Mouse (Mus musculus): ENCODE results near the gene Myo16. TPM values are rescaled to one million over a fixed set of nuclear protein-coding genes. Genes with fewer than 3 reads are reported as not detected.

Gene Myo16
- total RNA-seq, 2 experiments from 2014 or later, result 4.8 to 7.5 TPM

- intact Hi-C loops (cut with DNase I), result no loop called here
- no peak for DNase-seq
These were observed 116.4 kb downstream of the Myo16 start for GRCm38 (mm10) chr8:10270094-10270493.

- intact Hi-C loops (cut with DNase I), result no loop called here
- DNase-seq, result no peak
These were observed 138.9 kb downstream of the Myo16 start for GRCm38 (mm10) chr8:10292600-10292999.

DNA sequence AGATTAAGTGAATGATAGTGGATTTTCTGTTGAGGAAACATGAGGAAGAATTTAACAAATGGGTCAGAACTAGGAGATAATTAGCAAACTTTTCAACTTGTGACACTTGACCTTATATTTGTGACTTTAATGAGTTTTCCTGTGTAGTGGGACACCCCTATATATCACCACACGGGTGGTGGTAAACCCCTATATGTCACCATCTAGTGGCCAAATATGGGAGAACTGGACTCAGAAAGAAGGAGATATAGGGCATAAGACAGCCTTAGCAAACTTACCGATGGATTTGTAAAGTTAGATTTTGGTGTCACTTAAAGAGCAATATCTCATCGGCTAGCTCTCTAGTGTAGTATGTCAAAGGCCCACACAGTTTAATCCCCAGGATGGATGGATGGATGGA is 147.1 kb downstream of the Myo16 start:
- intact Hi-C loops (cut with DNase I), result loop anchor here (5.0 kb wide), 2 partner anchors 248 to 323 kb away; partner anchors contain the start of genes Abhd13 and Lig4
- peak in 1 of 2 experiments; percentile 1 for DNase-seq

DNA sequence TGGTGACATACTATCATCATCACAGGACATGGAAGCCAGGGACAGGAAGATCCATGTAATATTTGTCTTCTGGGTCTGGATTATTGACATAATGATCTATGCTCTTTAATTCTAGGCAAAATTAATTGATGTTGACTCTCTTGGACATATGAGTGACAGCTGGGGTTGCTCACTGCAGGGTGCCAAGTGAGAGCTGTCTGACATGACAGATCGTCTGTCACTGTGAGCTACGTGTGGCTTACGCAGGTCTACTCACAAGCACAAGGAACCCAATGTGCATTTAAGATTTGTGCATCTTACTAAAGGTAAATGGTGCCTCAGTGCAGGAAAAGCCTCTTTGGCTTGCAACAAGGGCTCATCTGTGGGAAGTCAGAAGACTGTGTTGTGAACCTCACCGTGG is 149.3 kb downstream of the Myo16 start:
- DNase-seq, result no peak
- intact Hi-C loops (cut with DNase I), result loop anchor here (5.0 kb wide), 2 partner anchors 251 to 326 kb away; partner anchors contain the start of genes Abhd13 and Lig4

- intact Hi-C loops (cut with DNase I), result loop anchor here (5.0 kb wide), 2 partner anchors 252 to 327 kb away; partner anchors contain the start of genes Abhd13 and Lig4
- no peak for DNase-seq
These were observed 150.3 kb downstream of the Myo16 start for GRCm38 (mm10) chr8:10303992-10304391.

GRCm38 (mm10) chr8:10304721-10305120 is 151.0 kb downstream of the Myo16 start:
- no peak for DNase-seq
- intact Hi-C loops (cut with DNase I), result loop anchor here (5.0 kb wide), 2 partner anchors 252 to 327 kb away; partner anchors contain the start of genes Abhd13 and Lig4

DNA sequence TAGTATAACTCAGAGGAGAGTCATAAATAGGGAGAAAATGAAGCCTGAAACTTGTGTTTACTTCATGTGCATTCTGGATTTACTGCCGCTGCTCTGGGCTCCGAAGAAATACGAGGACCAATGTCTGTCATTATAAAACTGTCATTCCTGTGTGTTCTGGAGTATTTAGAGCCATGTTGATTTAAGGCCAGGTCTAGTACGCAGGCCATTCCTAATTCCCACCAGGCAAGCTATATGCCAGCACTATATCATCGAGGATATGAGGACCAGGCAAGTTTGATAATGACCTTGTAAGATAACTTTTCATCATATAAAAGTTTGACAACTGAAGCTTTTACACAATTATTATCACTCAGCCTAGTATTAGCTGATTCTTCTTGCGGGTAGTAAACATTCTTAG is 153.6 kb downstream of the Myo16 start:
- intact Hi-C loops (cut with DNase I), result no loop called here
- no peak for DNase-seq

DNA sequence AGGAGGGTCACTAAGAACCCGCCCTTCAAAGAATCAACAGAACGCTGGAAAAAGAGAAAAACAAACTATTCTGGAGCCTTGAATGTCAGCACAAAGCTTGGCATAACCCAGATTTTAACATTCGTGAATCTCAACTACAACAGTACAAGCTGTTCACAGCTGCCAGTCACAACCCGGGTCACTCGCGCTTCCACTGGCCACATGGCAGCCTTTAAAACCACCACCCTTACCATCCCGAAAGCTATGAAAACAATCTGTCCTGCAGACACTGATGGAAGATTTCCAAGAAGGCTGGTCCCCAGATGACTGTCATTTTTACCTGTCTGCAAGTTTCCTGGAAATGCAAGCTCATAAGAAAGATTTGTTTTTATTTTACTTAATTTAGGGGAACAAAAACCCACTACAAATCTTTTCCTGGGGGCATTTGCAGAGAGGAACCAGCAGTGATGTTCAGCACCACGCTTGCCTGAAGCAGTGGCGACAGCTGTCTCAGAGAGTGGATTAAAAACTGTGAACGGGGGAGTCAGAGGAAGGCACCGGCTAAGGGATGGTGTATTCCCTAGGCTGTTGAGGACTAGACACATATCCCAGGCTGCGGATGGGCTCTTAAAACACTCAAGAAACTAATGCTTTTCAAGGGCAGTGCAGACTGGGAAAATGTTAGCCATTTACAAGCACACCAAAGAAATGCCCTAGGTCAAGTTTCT is 154.2 kb downstream of the Myo16 start:
- intact Hi-C loops (cut with DNase I), result no loop called here
- no peak for DNase-seq

DNA sequence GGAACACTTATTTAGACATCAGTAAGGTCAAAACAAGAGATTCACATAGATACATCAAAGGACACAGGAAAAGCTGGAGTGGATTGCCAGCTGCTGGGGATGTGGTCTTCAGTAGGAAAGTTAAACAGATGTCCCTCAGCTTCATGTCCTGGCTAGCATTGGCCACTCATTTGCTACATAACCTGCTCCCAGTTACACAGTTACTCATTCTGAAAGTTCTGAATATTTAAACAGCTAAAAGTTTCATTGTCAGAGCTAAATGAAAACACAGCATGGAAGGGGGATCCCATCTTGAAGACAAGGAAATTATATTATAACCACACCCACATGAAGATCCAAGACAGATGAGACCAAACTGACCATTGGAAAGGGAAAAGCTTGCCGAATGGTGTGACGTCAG is 156.8 kb downstream of the Myo16 start:
- DNase-seq, result no peak
- intact Hi-C loops (cut with DNase I), result no loop called here

- intact Hi-C loops (cut with DNase I), result no loop called here
- DNase-seq, result no peak
These were observed 158.6 kb downstream of the Myo16 start for GRCm38 (mm10) chr8:10312316-10312715.

DNA sequence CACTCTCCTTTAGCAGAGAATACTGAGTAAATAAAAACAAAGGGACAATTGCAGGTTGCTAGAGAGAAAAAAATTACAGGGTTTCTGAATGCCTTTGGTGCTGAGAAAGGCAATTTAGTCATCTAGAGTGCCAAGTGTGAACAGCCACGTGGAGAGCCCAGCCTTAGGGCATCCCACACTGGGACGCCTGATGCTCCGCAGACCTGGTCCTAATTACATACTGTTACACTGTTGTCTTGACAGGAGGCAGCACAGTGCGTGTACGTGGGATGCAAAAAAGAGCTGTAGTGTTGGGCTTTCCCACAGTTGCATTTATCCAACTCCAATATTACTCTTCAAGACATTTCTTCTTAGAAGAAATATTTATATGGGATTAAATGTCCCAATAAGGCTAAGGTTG is 162.5 kb downstream of the Myo16 start:
- DNase-seq, result no peak
- intact Hi-C loops (cut with DNase I), result no loop called here

GRCm38 (mm10) chr8:10318103-10318502 is 164.4 kb downstream of the Myo16 start:
- no peak for DNase-seq

GRCm38 (mm10) chr8:10350451-10350850 is 196.7 kb downstream of the Myo16 start:
- DNase-seq, result no peak
- intact Hi-C loops (cut with DNase I), result no loop called here

More at GRCm38 (mm10) chr8:10318103-10318502, 164.4 kb downstream of the Myo16 start:
- intact Hi-C loops (cut with DNase I), result no loop called here

DNA sequence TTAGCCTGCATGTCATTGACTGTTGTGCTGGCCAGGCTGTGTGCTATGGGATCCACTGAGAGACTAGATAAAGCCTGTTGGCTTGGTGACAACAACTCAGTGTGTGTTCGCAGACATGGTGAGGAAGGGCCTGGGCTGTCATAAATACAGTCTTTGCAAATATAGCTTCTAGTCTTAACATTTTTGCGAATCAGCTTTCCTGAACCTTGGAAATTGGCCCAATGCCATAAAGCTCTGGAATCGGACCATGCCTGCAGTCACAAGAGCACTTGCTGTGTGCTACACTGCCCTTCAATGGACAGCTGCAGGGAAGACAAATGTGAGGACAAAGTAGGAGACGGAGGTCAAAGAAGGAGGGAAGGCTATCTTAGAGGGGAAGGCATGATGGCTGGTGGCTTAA is 205.0 kb downstream of the Myo16 start:
- DNase-seq, result no peak

GRCm38 (mm10) chr8:10362949-10363348 is 209.2 kb downstream of the Myo16 start:
- intact Hi-C loops (cut with DNase I), result no loop called here
- DNase-seq, result no peak

More for the DNA sequence above, 205.0 kb downstream of the Myo16 start:
- intact Hi-C loops (cut with DNase I), result no loop called here

DNA sequence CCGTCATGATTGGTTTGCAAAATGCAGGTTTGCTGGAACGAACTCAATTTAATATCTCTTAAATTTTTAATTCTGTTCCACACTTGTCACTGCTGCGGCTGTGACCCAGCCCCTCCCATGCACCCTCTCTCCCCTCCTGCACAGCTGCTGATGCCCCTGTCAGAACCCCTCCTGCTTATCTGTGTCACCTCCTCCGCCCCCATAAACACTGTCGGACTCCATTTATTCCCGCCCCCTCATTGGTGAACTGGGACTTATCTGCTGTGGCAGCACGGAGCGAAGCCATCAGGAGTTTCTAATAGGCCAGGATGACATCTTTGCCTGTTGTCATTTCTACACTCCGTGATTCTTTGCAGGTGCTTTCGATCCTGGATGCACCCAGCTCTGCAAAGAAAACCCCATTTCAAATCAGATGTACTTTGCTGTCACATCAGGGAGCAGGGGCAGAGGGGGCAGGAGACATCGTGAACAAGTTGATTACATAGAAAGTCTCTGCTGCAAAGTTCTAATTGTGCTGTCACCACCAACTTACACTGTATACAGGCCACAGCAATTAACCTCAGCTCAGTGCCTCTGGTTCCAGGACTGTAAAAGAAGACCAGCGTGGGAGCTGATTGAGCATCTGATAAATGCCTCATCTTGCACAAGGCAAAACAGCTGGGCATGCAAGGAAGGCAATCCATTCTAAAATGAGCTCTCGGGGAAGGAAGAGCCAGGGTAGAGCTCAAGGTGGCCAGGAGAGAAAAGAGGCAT is 210.1 kb downstream of the Myo16 start:
- no peak for DNase-seq
- intact Hi-C loops (cut with DNase I), result no loop called here

DNA sequence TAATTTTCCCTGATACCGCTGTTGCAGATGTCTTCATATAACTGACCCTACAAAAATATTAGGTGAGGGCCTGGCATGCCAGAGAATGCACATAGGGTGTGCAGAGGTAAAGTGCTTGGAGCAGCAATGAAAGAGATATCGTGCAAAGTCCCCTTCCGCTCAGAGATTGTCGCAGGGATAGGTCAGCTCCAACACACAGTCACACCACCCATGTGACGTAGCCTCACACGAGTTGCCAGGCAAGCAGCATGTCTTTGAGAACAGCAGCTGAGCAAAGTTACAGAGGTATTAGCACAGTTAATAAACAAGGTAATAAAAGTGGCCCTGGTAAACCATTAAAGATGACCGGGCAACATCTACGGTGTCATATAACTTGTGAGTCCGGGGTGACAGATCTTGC is 212.4 kb downstream of the Myo16 start:
- intact Hi-C loops (cut with DNase I), result no loop called here
- DNase-seq, result no peak

- DNase-seq, result no peak
- intact Hi-C loops (cut with DNase I), result no loop called here
These were observed 218.9 kb downstream of the Myo16 start for GRCm38 (mm10) chr8:10372571-10372970.

DNA sequence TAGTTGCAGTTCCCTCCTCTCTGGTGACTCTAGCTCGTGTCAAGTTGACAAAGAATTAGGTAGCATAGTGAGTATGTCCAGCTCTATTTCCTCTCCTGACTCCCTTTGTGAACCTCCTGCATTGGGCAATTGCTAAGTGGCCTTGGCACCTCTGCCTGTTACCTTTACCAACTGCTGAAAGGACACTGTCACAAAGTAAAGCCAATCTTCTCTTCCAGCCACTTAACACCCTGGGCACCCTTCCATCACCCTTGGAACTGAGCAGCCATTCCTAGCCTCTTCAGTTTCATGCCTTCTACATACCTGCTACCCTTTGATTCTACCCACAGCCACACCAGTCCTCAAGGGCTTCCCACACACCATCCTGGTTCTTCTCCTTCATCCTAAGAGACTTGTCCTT is 233.4 kb downstream of the Myo16 start:
- intact Hi-C loops (cut with DNase I), result no loop called here
- peak; percentile 54 to 73 for DNase-seq

GRCm38 (mm10) chr8:10391096-10391683 is 237.5 kb downstream of the Myo16 start:
- intact Hi-C loops (cut with DNase I), result no loop called here
- DNase-seq, result no peak

DNA sequence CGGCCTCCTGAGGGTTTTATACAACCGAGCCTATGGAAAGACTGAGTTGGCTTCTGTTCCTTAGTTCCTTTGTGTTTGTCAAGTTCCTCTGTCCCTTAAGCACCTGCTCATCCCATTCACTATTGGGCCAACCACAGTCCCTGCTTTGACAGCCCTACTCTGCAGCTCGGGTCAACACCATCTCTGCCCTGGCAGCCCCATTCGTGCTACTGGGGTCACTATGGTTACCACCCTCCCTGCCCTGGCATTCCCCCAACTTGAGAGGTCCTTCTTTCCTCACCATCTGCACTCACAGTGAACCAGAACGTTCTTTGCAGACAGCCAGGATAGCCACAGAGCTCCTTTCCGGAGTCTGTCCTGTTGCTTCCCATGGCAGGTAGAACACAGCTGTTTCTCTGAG is 238.2 kb downstream of the Myo16 start:
- DNase-seq, result no peak
- intact Hi-C loops (cut with DNase I), result no loop called here

Data from heart, postnatal 14 days (tissue).